Mouse (Mus musculus) C2C12 (cell line): Measurements from ENCODE around the gene Otud4.
"Not testable (repeated sequence)": the region's sequence is repeated elsewhere in the genome, so short reads cannot be mapped to it uniquely, and the experiment has no call there.

Experiments
- CEBPB ChIP-seq: IDR thresholded peaks from one replicate; pipeline ENCODE4 v1.6.1; 2011; ENCODE audit warnings: low read depth, mild to moderate bottlenecking, control low read depth, moderate library complexity
- CTCF ChIP-seq: IDR thresholded peaks from one replicate; pipeline ENCODE4 v1.5.1; 2011; ENCODE audit not compliant: control insufficient read depth, insufficient read depth, insufficient read length
- FOSL1 ChIP-seq: IDR thresholded peaks from one replicate; pipeline ENCODE4 v1.8.0; 2011; ENCODE audit warnings: mild to moderate bottlenecking, low read length; ENCODE audit not compliant: poor library complexity, insufficient read depth, severe bottlenecking
- MAX ChIP-seq: IDR thresholded peaks from one replicate; pipeline ENCODE4 v1.6.1; 2011; ENCODE audit warnings: mild to moderate bottlenecking, control low read depth
- MYOD1 ChIP-seq: IDR thresholded peaks from one replicate; pipeline ENCODE4 v1.6.1; 2011; ENCODE audit warnings: low read depth; ENCODE audit not compliant: control insufficient read depth, insufficient read length
- MYOG ChIP-seq: IDR thresholded peaks from one replicate; pipeline ENCODE4 v1.6.1; 2011; ENCODE audit not compliant: control insufficient read depth, insufficient read length; ENCODE audit errors: extremely low read depth
- USF1 ChIP-seq: IDR thresholded peaks from one replicate; pipeline ENCODE4 v1.6.1; 2011; ENCODE audit warnings: low read depth, mild to moderate bottlenecking, control low read depth, moderate library complexity

- TF ChIP-seq CTCF, MAX, MYOG, FOSL1, CEBPB, USF1, MYOD1: not testable (repeated sequence)
These were observed 36.2 kb upstream of the Otud4 start for GRCm38 (mm10) chr8:79603204-79603603.
